Mouse (Mus musculus) midbrain, embryonic 10.5 days (tissue): ENCODE data around the gene Baat. TPM values are rescaled to one million over a fixed set of nuclear protein-coding genes. Genes with fewer than 3 reads are reported as not detected.

Experiments used
- DNase-seq: peaks from one replicate; pipeline ENCODE4 v3.0.0-alpha.2; 2017; ENCODE audit warnings: low spot score
- H3K27ac ChIP-seq: fragments of 300-500 bp; sonication (generic); replicated peaks from 2 replicates; pipeline ENCODE4 v1.5.1; 2016; ENCODE audit warnings: mild to moderate bottlenecking
- H3K27me3 ChIP-seq: fragments of 300-500 bp; sonication (generic); 2 replicates; pipeline ENCODE4 v1.6.1; 2016; ENCODE audit warnings: low read depth, mild to moderate bottlenecking; ENCODE audit not compliant: poor library complexity, severe bottlenecking
- H3K36me3 ChIP-seq: fragments of 300-500 bp; sonication (generic); 2 replicates; pipeline ENCODE4 v1.6.1; 2016; ENCODE audit warnings: mild to moderate bottlenecking, moderate library complexity
- H3K4me1 ChIP-seq: fragments of 300-500 bp; sonication (generic); 2 replicates; pipeline ENCODE4 v1.6.1; 2016
- H3K4me3 ChIP-seq: fragments of 300-500 bp; sonication (generic); 2 replicates; pipeline ENCODE4 v1.5.1; 2016; ENCODE audit warnings: mild to moderate bottlenecking, moderate library complexity
- H3K9me3 ChIP-seq: fragments of 300-500 bp; sonication (generic); replicated peaks from 2 replicates; pipeline ENCODE4 v1.6.1; 2016; ENCODE audit warnings: mild to moderate bottlenecking
- WGBS: fragments of 180-500 bp; shearing (Covaris S2); methylation state at CpG from one replicate; pipeline ENCODE4 v1.1.7; 2016; 5-methylcytosine and 5-hydroxymethylcytosine counted together
- polyA plus RNA-seq: library from polyadenylated mRNA; unstranded; fragments of >200 nt; fragmentation: Nextera tagmentation; extraction: Ambion mirVana; gene quantifications from 2 replicates; pipeline ENCODE4 v1.2.1, GENCODE M21; 2016

Gene Baat
- polyA plus RNA-seq = 0.14 and 0.16 TPM in 2 replicates

DNA sequence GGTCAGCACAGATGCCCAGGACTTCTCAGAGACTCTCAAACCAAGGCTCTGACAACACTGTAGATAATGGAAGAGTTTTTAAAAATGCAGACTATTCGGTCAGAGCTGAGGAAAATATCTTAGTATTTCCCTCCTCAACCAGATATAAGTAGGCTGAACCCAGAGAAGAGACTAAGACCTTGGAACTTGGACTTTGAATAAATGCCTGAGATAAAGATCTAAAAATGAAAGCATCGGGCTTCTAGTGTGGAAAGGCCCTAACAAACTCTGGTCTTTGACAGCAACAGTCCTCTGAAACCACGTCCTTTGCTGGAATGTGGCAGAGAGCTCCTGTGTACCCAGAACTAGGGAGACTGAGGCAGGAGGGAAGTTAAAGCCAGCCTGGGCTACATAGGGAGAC, at the start of gene Baat:
Gene Baat, minus strand, starts transcription at position 172 of the 400 bp plus-strand sequence.
- no peaks in the 10 kb centered on the region for H3K9me3 ChIP-seq
- H3K4me3 ChIP-seq = no peak within 1 kb of the TSS
- H3K4me1 ChIP-seq = no peaks in the 10 kb centered on the region
- no peak for DNase-seq
- no peaks in the 10 kb centered on the region for H3K27me3 ChIP-seq
- WGBS = 85% methylated on average over 3 of the region's 3 CpGs
- no peaks in the 10 kb centered on the region for H3K36me3 ChIP-seq
- H3K27ac ChIP-seq = no peak within 1 kb of the TSS

- WGBS = 93% methylated on average over 5 of the region's 5 CpGs
- Histone ChIP-seq H3K27ac (no peak overlapping the region), H3K4me3 (no peak overlapping the region), H3K4me1 (no peaks in the 10 kb centered on the region), H3K9me3 (no peaks in the 10 kb centered on the region), H3K36me3 (no peaks in the 10 kb centered on the region), H3K27me3 (no peaks in the 10 kb centered on the region)
- no peak for DNase-seq
Measured at GRCm38 (mm10) chr4:49553380-49553779, 47.0 kb upstream of the Baat start.

- no peaks in the 10 kb centered on the region for H3K36me3 ChIP-seq
- no peak within 1 kb of the TSS for H3K27ac ChIP-seq
- DNase-seq = no peak
- H3K9me3 ChIP-seq = no peaks in the 10 kb centered on the region
- no peaks in the 10 kb centered on the region for H3K27me3 ChIP-seq
- no peaks in the 10 kb centered on the region for H3K4me1 ChIP-seq
- H3K4me3 ChIP-seq = no peak within 1 kb of the TSS
- WGBS = 82% methylated on average over 3 of the region's 3 CpGs
Measured at GRCm38 (mm10) chr4:49549383-49549782, 43.0 kb upstream of the Baat start, which contains the start of gene Aldob. Gene Aldob (minus strand): TSS chr4:49549546.

GRCm38 (mm10) chr4:49547544-49548219, 41.3 kb upstream of the Baat start:
- Histone ChIP-seq H3K27me3 (no peaks in the 10 kb centered on the region), H3K27ac (no peak overlapping the region), H3K4me3 (no peak overlapping the region), H3K4me1 (no peaks in the 10 kb centered on the region), H3K9me3 (no peaks in the 10 kb centered on the region), H3K36me3 (no peaks in the 10 kb centered on the region)
- 86% methylated on average over 7 of the region's 7 CpGs for WGBS
- no peak for DNase-seq

DNA sequence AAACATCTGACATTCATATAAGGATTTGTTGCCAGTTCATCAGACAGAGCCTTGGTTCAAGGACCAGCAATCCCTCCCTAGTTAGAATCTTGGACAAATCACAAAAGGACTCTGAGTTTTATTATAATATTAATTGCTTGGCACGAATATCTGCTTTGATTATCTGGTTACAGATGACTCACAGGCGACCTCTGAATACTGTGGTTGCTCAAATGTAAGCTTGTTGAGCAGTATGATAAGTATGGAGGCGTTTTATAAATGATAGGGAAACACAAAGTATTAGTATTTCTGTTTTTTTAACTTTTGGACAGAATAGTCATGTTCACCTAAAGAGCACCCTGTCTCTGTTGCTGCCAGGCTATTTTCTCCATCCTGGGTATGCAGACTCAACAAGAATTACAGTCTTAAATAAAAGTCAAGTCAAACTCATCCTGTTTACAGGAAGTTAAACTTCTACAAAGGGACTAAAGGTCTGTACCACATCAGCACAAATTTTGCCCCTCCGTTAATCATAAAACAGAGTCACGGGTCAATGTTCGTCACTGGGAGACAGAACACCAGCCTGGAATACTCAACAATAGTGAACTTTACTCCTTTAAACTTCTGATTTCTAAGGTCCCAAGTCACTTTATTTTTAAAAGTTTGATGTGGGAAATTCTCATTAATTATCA, 40.7 kb upstream of the Baat start:
- no peak for DNase-seq
- Histone ChIP-seq H3K27ac (no peak overlapping the region), H3K4me1 (no peaks in the 10 kb centered on the region), H3K36me3 (no peaks in the 10 kb centered on the region), H3K4me3 (no peak overlapping the region), H3K9me3 (no peaks in the 10 kb centered on the region), H3K27me3 (no peaks in the 10 kb centered on the region)
- 83% methylated on average over 6 of the region's 6 CpGs for WGBS

- no peaks in the 10 kb centered on the region for H3K9me3 ChIP-seq
- no peaks in the 10 kb centered on the region for H3K27me3 ChIP-seq
- DNase-seq = no peak
- 91% methylated on average over 2 of the region's 2 CpGs for WGBS
- H3K27ac ChIP-seq = no peak overlapping the region
- H3K4me1 ChIP-seq = no peaks in the 10 kb centered on the region
- no peaks in the 10 kb centered on the region for H3K36me3 ChIP-seq
- H3K4me3 ChIP-seq = no peak overlapping the region
Measured at GRCm38 (mm10) chr4:49546026-49546425, 39.7 kb upstream of the Baat start.

- Histone ChIP-seq H3K27ac (no peak overlapping the region), H3K9me3 (no peaks in the 10 kb centered on the region), H3K4me1 (no peaks in the 10 kb centered on the region), H3K27me3 (no peaks in the 10 kb centered on the region), H3K36me3 (no peaks in the 10 kb centered on the region), H3K4me3 (no peak overlapping the region)
- WGBS = 78% methylated on average over 3 of the region's 3 CpGs
- DNase-seq = no peak
Measured at GRCm38 (mm10) chr4:49540966-49541365, 34.6 kb upstream of the Baat start.

DNA sequence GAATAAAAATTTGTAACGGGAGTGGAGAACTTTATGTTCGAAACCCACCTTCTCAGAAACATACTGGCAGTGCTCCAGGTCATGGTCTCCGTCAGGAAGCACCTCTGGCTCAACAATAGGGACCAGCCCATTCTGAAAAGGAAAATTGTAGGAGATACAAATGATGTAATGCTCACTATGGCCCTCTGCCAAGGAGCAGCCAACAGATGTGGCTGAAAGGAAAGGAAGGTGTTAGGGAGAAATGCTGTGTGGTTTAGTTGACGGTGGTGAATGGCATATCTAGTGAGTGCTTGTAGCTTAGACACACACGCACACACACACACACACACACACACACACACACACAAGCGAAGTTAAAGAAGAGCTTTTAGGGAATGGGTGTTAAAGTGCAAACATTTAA, 33.3 kb upstream of the Baat start:
- no peak overlapping the region for H3K4me3 ChIP-seq
- H3K4me1 ChIP-seq = no peaks in the 10 kb centered on the region
- H3K27me3 ChIP-seq = no peaks in the 10 kb centered on the region
- H3K36me3 ChIP-seq = no peaks in the 10 kb centered on the region
- H3K27ac ChIP-seq = no peak overlapping the region
- H3K9me3 ChIP-seq = no peaks in the 10 kb centered on the region
- 81% methylated on average over 6 of the region's 6 CpGs for WGBS
- DNase-seq = no peak

DNA sequence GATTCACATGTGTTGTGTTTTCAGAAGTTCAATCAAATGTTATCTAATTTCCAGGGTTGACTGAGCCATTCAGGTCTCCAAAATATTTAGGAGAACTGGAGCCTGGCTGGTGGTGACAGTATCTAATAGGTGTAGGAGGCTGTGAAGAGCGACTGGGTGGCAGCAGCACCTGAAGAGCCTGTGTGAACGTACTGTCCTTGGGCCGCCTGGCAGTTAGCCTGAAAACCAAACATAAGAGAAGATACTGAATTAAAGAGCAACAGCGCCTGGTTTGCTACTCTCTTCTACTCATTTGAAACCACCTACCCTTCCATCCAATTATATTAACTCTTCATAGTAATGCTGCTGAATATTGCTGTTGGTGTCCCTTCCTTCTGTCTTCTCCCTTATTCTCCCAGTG, 30.3 kb upstream of the Baat start:
- H3K27ac ChIP-seq = no peak overlapping the region
- no peaks in the 10 kb centered on the region for H3K4me1 ChIP-seq
- no peaks in the 10 kb centered on the region for H3K9me3 ChIP-seq
- H3K36me3 ChIP-seq = peaks cover 10% of the 10 kb centered on the region
- no peaks in the 10 kb centered on the region for H3K27me3 ChIP-seq
- no peak overlapping the region for H3K4me3 ChIP-seq
- WGBS = 90% methylated on average over 4 of the region's 4 CpGs
- DNase-seq = no peak

DNA sequence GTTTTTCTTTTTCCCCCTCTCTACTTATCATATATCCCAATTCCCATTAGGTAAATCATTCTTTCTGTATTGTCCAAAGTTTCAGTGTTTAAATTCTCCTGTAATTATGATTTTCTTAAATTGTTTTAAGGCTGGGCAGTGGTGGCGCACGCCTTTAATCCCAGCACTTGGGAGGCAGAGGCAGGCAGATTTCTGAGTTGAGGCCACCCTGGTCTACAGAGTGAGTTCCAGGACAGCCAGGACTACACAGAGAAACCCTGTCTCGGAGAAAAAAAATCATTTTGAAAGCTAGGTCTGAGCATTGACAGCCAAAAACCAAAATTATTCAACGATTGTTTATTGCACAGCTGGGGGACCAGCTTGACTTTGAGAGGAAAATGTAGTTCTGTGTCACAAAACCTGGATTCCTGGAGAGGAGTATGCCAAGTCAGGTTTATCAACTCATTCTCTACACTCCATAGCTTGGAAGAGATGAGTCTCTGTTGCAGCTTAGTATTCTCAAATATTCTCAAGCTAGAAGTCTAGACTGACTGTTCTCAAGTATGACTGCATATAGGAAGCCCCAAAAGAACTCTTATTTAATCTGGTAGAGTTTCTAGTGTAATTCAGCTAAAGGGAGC, 29.4 kb upstream of the Baat start:
- H3K27ac ChIP-seq = no peak overlapping the region
- WGBS = 93% methylated on average over 4 of the region's 4 CpGs
- peaks cover 18% of the 10 kb centered on the region for H3K36me3 ChIP-seq
- H3K4me3 ChIP-seq = no peak overlapping the region
- no peak for DNase-seq
- no peaks in the 10 kb centered on the region for H3K27me3 ChIP-seq
- no peaks in the 10 kb centered on the region for H3K9me3 ChIP-seq
- no peaks in the 10 kb centered on the region for H3K4me1 ChIP-seq

- WGBS = 87% methylated on average over 3 of the region's 3 CpGs
- peaks cover 6% of the 10 kb centered on the region for H3K9me3 ChIP-seq
- no peaks in the 10 kb centered on the region for H3K4me1 ChIP-seq
- H3K27ac ChIP-seq = no peak overlapping the region
- H3K27me3 ChIP-seq = no peaks in the 10 kb centered on the region
- peaks cover 25% of the 10 kb centered on the region for H3K36me3 ChIP-seq
- DNase-seq = no peak
- H3K4me3 ChIP-seq = no peak overlapping the region
Measured at GRCm38 (mm10) chr4:49535036-49535435, 28.7 kb upstream of the Baat start.

DNA sequence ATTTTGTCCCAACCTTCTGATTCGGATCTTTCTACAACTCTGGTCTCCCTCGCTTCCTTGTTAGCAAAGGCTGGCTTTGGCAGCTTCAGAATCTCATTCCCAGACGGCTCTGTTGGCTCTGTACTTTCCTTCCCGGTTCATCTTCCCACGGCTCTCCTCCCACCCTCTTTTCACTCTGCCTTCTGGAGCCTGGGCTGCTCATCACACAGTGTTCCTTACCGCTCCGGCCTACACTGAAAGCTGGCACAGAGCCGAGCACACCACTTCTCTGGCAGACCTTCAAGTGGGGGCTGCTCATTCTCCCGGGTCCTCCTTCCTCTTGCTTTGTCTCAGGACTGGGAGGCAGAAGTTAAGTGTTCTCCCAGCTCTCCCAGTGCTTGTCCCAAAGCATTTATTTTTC, 16.2 kb upstream of the Baat start:
- H3K27me3 ChIP-seq = no peaks in the 10 kb centered on the region
- H3K9me3 ChIP-seq = no peaks in the 10 kb centered on the region
- peak overlapping the region; percentile 14; the same call in 1 of the 2 replicates for H3K4me3 ChIP-seq
- peaks cover 55% of the 10 kb centered on the region for H3K36me3 ChIP-seq
- H3K4me1 ChIP-seq = peaks cover 29% of the 10 kb centered on the region
- DNase-seq = no peak
- 91% methylated on average over 9 of the region's 9 CpGs for WGBS
- no peak overlapping the region for H3K27ac ChIP-seq

GRCm38 (mm10) chr4:49521346-49521745, 15.0 kb upstream of the Baat start:
- Histone ChIP-seq H3K4me3 (peak overlapping the region; percentile 75), H3K9me3 (no peaks in the 10 kb centered on the region), H3K36me3 (peaks cover 50% of the 10 kb centered on the region), H3K4me1 (peaks cover 29% of the 10 kb centered on the region), H3K27me3 (no peaks in the 10 kb centered on the region), H3K27ac (peak overlapping the region; percentile 90)
- no peak for DNase-seq
- under 1% methylated on average over 17 of the region's 17 CpGs for WGBS
